Mouse (Mus musculus) intestine, embryonic 16.5 days (tissue): ENCODE measurements at regions not wholly inside any gene's neighbourhood (a gene's known extent, or its start where the extent isn't known, plus 50 kb on each side); places are given as distances from the start of the nearest gene placed in this dataset.

ENCODE experiments used
- ATAC-seq: fragments of 200-750 bp; cut with Nextera tagmentation; 2 replicates; pipeline ENCODE4 v1.8.0; 2017; ENCODE audit warnings: moderate TSS enrichment, moderate library complexity
- H3K27ac ChIP-seq: fragments of 300-500 bp; sonication (generic); 2 replicates; pipeline ENCODE4 v1.5.1; 2014; ENCODE audit warnings: mild to moderate bottlenecking, low read length
- H3K27me3 ChIP-seq: fragments of 300-500 bp; sonication (generic); replicated peaks from 2 replicates; pipeline ENCODE4 v1.6.1; 2014; ENCODE audit warnings: low read length, control low read depth, mixed read lengths; ENCODE audit not compliant: control insufficient read depth, insufficient read depth
- H3K36me3 ChIP-seq: fragments of 300-500 bp; sonication (generic); 2 replicates; pipeline ENCODE4 v1.6.1; 2014; ENCODE audit warnings: low read length, control low read depth; ENCODE audit not compliant: control insufficient read depth, insufficient read depth
- H3K4me1 ChIP-seq: fragments of 300-500 bp; sonication (generic); 2 replicates; pipeline ENCODE4 v1.6.1; 2014; ENCODE audit warnings: low read length, control low read depth, mixed read lengths; ENCODE audit not compliant: control insufficient read depth, insufficient read depth
- H3K4me2 ChIP-seq: fragments of 300-500 bp; sonication (generic); 2 replicates; pipeline ENCODE4 v1.6.1; 2014; ENCODE audit warnings: low read depth, low read length, control low read depth
- H3K4me3 ChIP-seq: fragments of 300-500 bp; sonication (generic); 2 replicates; pipeline ENCODE4 v1.5.1; 2014; ENCODE audit warnings: mild to moderate bottlenecking, low read length
- H3K9ac ChIP-seq: fragments of 300-500 bp; sonication (generic); 2 replicates; pipeline ENCODE4 v1.6.1; 2014; ENCODE audit warnings: low read depth, low read length
- H3K9me3 ChIP-seq: fragments of 300-500 bp; sonication (generic); 2 replicates; pipeline ENCODE4 v1.6.1; 2016; ENCODE audit warnings: low read length, control low read depth; ENCODE audit not compliant: control insufficient read depth
- WGBS: fragments of 180-500 bp; shearing (Covaris S2); extraction: QIAGEN DNeasy Blood & Tissue Kit; methylation state at CpG from one replicate; pipeline ENCODE4 v1.1.7; 2014; 5-methylcytosine and 5-hydroxymethylcytosine counted together

GRCm38 (mm10) chr4:87461181-87461912 lies 231.1 kb upstream of the Slc24a2 start:
- ATAC-seq = no peak
- no peaks in the 10 kb centered on the region for H3K27me3 ChIP-seq
- WGBS = 50% methylated on average over 7 of the region's 7 CpGs

DNA sequence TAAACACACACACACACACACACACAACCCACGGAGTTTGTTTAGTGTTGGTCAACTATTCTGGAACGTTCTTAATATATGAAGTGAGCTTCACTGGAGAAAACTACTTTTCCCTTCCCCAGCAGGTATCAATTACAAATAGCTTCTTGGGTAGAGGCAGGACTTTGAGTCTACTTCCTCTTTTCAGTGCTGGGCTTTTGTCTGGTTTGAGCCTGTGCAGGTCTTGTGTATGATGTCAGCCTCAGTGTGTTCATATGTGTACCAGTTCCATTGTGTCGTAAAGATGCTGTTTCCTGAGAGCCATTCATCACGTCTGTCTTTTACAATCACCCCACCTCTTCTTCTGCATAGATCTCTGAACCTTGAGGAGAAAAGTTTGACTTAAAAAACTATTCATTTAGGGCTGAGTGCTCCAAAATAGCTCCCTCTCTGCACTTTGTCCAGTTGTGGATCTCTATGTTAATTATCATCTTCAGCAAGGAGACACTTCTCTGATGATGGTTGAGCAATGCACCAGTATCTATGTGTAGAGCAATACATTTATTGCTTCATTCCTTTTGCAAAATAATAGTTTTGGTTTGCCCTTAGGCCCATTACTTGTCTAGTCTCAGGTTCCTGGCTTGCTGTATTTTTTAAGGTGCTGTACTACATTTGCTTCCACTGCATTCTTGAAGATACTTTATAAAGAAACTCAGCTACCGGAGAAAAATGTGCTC lies 225.7 kb upstream of the Slc24a2 start:
- 72% methylated on average over 5 of the region's 5 CpGs for WGBS
- no peak overlapping the region for H3K4me3 ChIP-seq
- no peak for ATAC-seq

More at GRCm38 (mm10) chr4:87461181-87461912, 231.1 kb upstream of the Slc24a2 start:
- H3K4me3 ChIP-seq = no peak overlapping the region
- H3K9ac ChIP-seq = no peak overlapping the region
- no peak overlapping the region for H3K4me2 ChIP-seq
- no peak overlapping the region for H3K27ac ChIP-seq
- no peaks in the 10 kb centered on the region for H3K4me1 ChIP-seq
- H3K36me3 ChIP-seq = no peaks in the 10 kb centered on the region
- H3K9me3 ChIP-seq = no peaks in the 10 kb centered on the region

GRCm38 (mm10) chr4:87452122-87452521 lies 221.8 kb upstream of the Slc24a2 start:
- Histone ChIP-seq H3K4me1 (no peaks in the 10 kb centered on the region), H3K36me3 (no peaks in the 10 kb centered on the region), H3K27me3 (no peaks in the 10 kb centered on the region), H3K4me3 (no peak overlapping the region), H3K9ac (no peak overlapping the region), H3K9me3 (no peaks in the 10 kb centered on the region), H3K4me2 (no peak overlapping the region), H3K27ac (no peak overlapping the region)
- 43% methylated on average over 2 of the region's 2 CpGs for WGBS
- ATAC-seq = no peak

More for the DNA sequence above, 225.7 kb upstream of the Slc24a2 start:
- Histone ChIP-seq H3K4me1 (no peaks in the 10 kb centered on the region), H3K4me2 (no peak overlapping the region), H3K36me3 (no peaks in the 10 kb centered on the region), H3K9ac (no peak overlapping the region), H3K27ac (no peak overlapping the region), H3K27me3 (no peaks in the 10 kb centered on the region), H3K9me3 (no peaks in the 10 kb centered on the region)

- Histone ChIP-seq H3K4me3 (no peak overlapping the region), H3K4me1 (no peaks in the 10 kb centered on the region), H3K36me3 (no peaks in the 10 kb centered on the region), H3K27me3 (no peaks in the 10 kb centered on the region), H3K4me2 (no peak overlapping the region), H3K27ac (no peak overlapping the region), H3K9ac (no peak overlapping the region), H3K9me3 (no peaks in the 10 kb centered on the region)
- 16% methylated on average over 5 of the region's 5 CpGs for WGBS
- no peak for ATAC-seq
Measured at GRCm38 (mm10) chr4:87451251-87451650, 221.0 kb upstream of the Slc24a2 start.

GRCm38 (mm10) chr4:87448338-87448737 lies 218.1 kb upstream of the Slc24a2 start:
- Histone ChIP-seq H3K9ac (no peak overlapping the region), H3K4me2 (no peak overlapping the region), H3K36me3 (no peaks in the 10 kb centered on the region), H3K4me1 (no peaks in the 10 kb centered on the region), H3K27ac (no peak overlapping the region), H3K4me3 (no peak overlapping the region), H3K27me3 (no peaks in the 10 kb centered on the region), H3K9me3 (no peaks in the 10 kb centered on the region)
- ATAC-seq = no peak
- WGBS = 78% methylated on average over 4 of the region's 4 CpGs

DNA sequence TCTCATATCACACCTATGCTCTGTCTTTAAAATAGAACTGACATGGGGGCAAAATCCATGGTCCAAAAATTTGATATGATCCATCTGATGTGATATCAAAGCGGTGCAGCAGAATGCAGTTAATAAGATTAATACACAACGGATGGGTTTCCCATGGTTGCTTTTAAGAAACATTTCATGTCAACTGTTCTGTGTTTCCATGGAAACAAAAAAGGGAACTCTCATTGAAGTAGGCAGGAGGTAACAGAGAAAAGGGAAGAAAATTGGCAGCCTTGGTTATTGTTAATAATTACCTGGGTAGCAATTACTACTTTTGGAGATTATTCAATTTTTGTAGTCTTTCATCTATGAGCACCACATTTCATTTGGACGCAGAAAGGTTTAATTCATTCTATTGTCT lies 216.6 kb upstream of the Slc24a2 start:
- Histone ChIP-seq H3K4me3 (no peak overlapping the region), H3K4me2 (no peak overlapping the region), H3K9me3 (no peaks in the 10 kb centered on the region), H3K27me3 (no peaks in the 10 kb centered on the region), H3K4me1 (no peaks in the 10 kb centered on the region), H3K36me3 (no peaks in the 10 kb centered on the region), H3K9ac (no peak overlapping the region), H3K27ac (no peak overlapping the region)
- WGBS = 86% methylated on average over 3 of the region's 3 CpGs
- ATAC-seq = no peak

DNA sequence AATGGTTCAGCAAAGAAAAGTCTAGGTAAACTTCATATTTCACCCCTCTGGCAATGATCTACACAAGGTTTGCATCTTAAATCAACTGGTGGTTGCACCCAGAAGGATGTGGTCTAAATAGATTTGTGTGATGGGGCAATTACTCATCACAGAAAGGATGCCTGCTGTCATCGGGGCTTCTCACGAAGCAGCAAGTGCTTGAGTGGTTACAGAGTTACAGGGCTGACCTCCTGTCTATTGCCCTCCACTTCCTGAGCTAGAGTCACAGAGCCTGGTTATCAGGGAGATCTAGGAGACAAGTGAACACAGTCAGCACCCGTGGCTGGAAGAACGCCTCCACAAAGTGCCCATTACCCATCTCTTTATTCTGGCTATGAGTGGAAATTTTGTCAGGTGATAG lies 203.9 kb upstream of the Slc24a2 start:
- no peaks in the 10 kb centered on the region for H3K4me1 ChIP-seq
- no peaks in the 10 kb centered on the region for H3K27me3 ChIP-seq
- H3K4me3 ChIP-seq = no peak overlapping the region
- WGBS = 37% methylated on average over 4 of the region's 4 CpGs
- H3K9ac ChIP-seq = no peak overlapping the region
- no peaks in the 10 kb centered on the region for H3K9me3 ChIP-seq
- H3K27ac ChIP-seq = no peak overlapping the region
- no peak overlapping the region for H3K4me2 ChIP-seq
- ATAC-seq = no peak
- no peaks in the 10 kb centered on the region for H3K36me3 ChIP-seq

- Histone ChIP-seq H3K36me3 (no peaks in the 10 kb centered on the region), H3K9ac (no peak overlapping the region), H3K9me3 (no peaks in the 10 kb centered on the region), H3K4me1 (no peaks in the 10 kb centered on the region), H3K27me3 (no peaks in the 10 kb centered on the region), H3K4me2 (no peak overlapping the region), H3K4me3 (no peak overlapping the region), H3K27ac (no peak overlapping the region)
- ATAC-seq = no peak
- 79% methylated on average over 3 of the region's 3 CpGs for WGBS
Measured at GRCm38 (mm10) chr4:87428374-87428773, 198.1 kb upstream of the Slc24a2 start.

DNA sequence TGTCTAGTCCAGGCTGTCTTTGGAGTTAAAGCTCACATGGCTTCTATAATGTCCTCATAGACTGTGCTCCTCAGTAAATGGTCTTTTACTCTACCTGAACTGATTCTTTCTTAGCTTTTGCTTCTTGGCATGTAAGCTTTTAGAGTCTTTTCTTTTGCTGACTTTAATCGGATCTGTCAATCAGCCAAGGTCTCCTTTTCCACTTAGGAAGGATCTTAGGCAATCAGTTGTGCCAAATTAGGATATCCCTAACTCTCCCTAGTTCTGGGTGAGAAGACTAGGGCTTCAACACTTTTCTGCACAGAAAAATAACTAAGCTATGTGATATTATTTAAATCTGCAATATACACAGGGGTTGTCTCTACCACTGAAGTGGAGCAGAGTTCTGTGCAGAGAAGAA lies 193.8 kb upstream of the Slc24a2 start:
- Histone ChIP-seq H3K4me2 (no peak overlapping the region), H3K4me3 (no peak overlapping the region), H3K27ac (no peak overlapping the region), H3K9me3 (no peaks in the 10 kb centered on the region), H3K4me1 (no peaks in the 10 kb centered on the region), H3K27me3 (no peaks in the 10 kb centered on the region), H3K36me3 (no peaks in the 10 kb centered on the region), H3K9ac (no peak overlapping the region)
- ATAC-seq = no peak
- 89% methylated on average over 1 of the region's 1 CpGs for WGBS
